Comparison of ENCODE assay signal across 8 mouse cellular contexts in genomic region chr4:149453656-149454055, GRCm38 (mm10). TPM values are rescaled to one million over a fixed set of nuclear protein-coding genes. Genes with fewer than 3 reads are reported as not detected.
DNase-seq lines count a peak whose midpoint lies in the region; ATAC-seq and TF ChIP-seq lines count a peak whose summit lies in the region.

No protein-coding gene starts in this region.

- CTCF ChIA-PET in Patski (lab: Charles Lee), result no interaction called here

- no peak for TF ChIP-seq POLR2A in lung, adult 2 months (IDR thresholded peaks at IDR 0.05; ENCODE audit: borderline replicate concordance, extremely low read depth, low read depth, low read length)

- in situ Hi-C loops in Patski (cut with MboI; ENCODE audit: low pct_unique_long_range_greater_than_20kb), result loop anchor here (5.0 kb wide), 1 partner anchor 94 kb away; no protein-coding TSS in a partner anchor

- H3K4me1 ChIP-seq in forebrain, embryonic 11.5 days (replicated peaks; ENCODE audit: control insufficient read depth, insufficient read depth, low read length), result no peaks in the 10 kb centered on the region
- no peaks in the 10 kb centered on the region for H3K4me1 ChIP-seq in forebrain, embryonic 15.5 days
- H3K4me1 ChIP-seq in lung, adult 2 months (ENCODE audit: control insufficient read depth, insufficient read depth, low read length), result no peaks in the 10 kb centered on the region

- no peaks in the 10 kb centered on the region for H3K9me3 ChIP-seq in forebrain, embryonic 11.5 days (ENCODE audit: control insufficient read depth, low read length)
- H3K9me3 ChIP-seq in forebrain, embryonic 15.5 days, result no peaks in the 10 kb centered on the region

- TF ChIP-seq CTCF in lung, adult 2 months (IDR thresholded peaks at IDR 0.05; ENCODE audit: insufficient read depth, low read length), result peak; percentile 46
- peak; percentile 64 for TF ChIP-seq CTCF in Patski (IDR thresholded peaks at IDR 0.05)

- POLR2A ChIA-PET in Patski (lab: Charles Lee), result no interaction called here

- H3K27me3 ChIP-seq in forebrain, embryonic 11.5 days (ENCODE audit: control insufficient read depth, insufficient read depth, low read length), result no peaks in the 10 kb centered on the region
- H3K27me3 ChIP-seq in forebrain, embryonic 15.5 days, result no peaks in the 10 kb centered on the region
- H3K27me3 ChIP-seq in Patski, result no peaks in the 10 kb centered on the region

- peak; percentile 62 for DNase-seq in forebrain, embryonic 11.5 days (ENCODE audit: low spot score)
- DNase-seq in lung, adult 2 months, result no peak
- DNase-seq in lung, adult 18-20 months, result no peak
- no peak for DNase-seq in Patski (ENCODE audit: low read depth, low spot score)
- DNase-seq in forelimb bud, embryonic 11.5 days (ENCODE audit: low read depth, low spot score), result peak; percentile 43
- DNase-seq in testis, postnatal 10 days (ENCODE audit: low spot score), result peak; percentile 65
- no peak for DNase-seq in left cerebral cortex, adult 11 months (ENCODE audit: low spot score)

- H3K4me3 ChIP-seq in forebrain, embryonic 11.5 days (ENCODE audit: low read depth, low read length), result no peak overlapping the region
- H3K4me3 ChIP-seq in forebrain, embryonic 15.5 days, result no peak overlapping the region
- H3K4me3 ChIP-seq in lung, adult 2 months (replicated peaks; ENCODE audit: extremely low read depth, low read depth, low read length), result no peak overlapping the region

- no peak overlapping the region for H3K9ac ChIP-seq in forebrain, embryonic 11.5 days (ENCODE audit: low read length)
- no peak overlapping the region for H3K9ac ChIP-seq in forebrain, embryonic 15.5 days (replicated peaks)

- H3K36me3 ChIP-seq in forebrain, embryonic 11.5 days (ENCODE audit: control insufficient read depth, insufficient read depth, low read length), result no peaks in the 10 kb centered on the region
- no peaks in the 10 kb centered on the region for H3K36me3 ChIP-seq in forebrain, embryonic 15.5 days

- H3K27ac ChIP-seq in forebrain, embryonic 11.5 days (ENCODE audit: low read depth, low read length), result no peak overlapping the region
- no peak overlapping the region for H3K27ac ChIP-seq in forebrain, embryonic 15.5 days (replicated peaks)

- no peak overlapping the region for H3K4me2 ChIP-seq in forebrain, embryonic 11.5 days (ENCODE audit: low read depth, low read length, severe bottlenecking)
- H3K4me2 ChIP-seq in forebrain, embryonic 15.5 days (replicated peaks), result no peak overlapping the region

- no peak for ATAC-seq in forebrain, embryonic 11.5 days (replicated peaks; ENCODE audit: low FRiP score)
- no peak for ATAC-seq in forebrain, embryonic 15.5 days (replicated peaks)
- no peak for ATAC-seq in Patski

- 85% methylated on average over 4 of the region's 4 CpGs for WGBS in forebrain, embryonic 11.5 days
- 87% methylated on average over 4 of the region's 4 CpGs for WGBS in forebrain, embryonic 15.5 days
- WGBS in lung, adult 2 months, result 77% methylated on average over 4 of the region's 4 CpGs

RNA-seq across cellular contexts. Expression of gene Rbp7, which starts 1.1 kb away (rescaled TPM):
- not detected in 2 replicates for polyA plus RNA-seq in forebrain, embryonic 11.5 days (2014; fragmentation: Nextera tagmentation; extraction: Ambion mirVana)
- not detected in 2 replicates for polyA plus RNA-seq in forebrain, embryonic 15.5 days (2015; fragmentation: Nextera tagmentation; extraction: Ambion mirVana)
- polyA plus RNA-seq in lung, adult 2 months (2012; rRNA removed), result 2.1 and 2.2 TPM in 2 replicates
- not detected for polyA plus RNA-seq in Patski (2021)

RNA-seq across cellular contexts. Expression of gene Tmem274, which starts 23.5 kb away (rescaled TPM):
- polyA plus RNA-seq in forebrain, embryonic 11.5 days (2014; fragmentation: Nextera tagmentation; extraction: Ambion mirVana), result 0.99 TPM in 1 of 2 replicates, not detected in the other
- 0.39 TPM in 1 of 2 replicates, not detected in the other for polyA plus RNA-seq in forebrain, embryonic 15.5 days (2015; fragmentation: Nextera tagmentation; extraction: Ambion mirVana)
- polyA plus RNA-seq in lung, adult 2 months (2012; rRNA removed), result not detected in 2 replicates
- not detected for polyA plus RNA-seq in Patski (2021)

RNA-seq across cellular contexts. Expression of gene Ube4b, which starts 27.1 kb away (rescaled TPM):
- polyA plus RNA-seq in forebrain, embryonic 11.5 days (2014; fragmentation: Nextera tagmentation; extraction: Ambion mirVana), result 67.0 and 70.6 TPM in 2 replicates
- polyA plus RNA-seq in forebrain, embryonic 15.5 days (2015; fragmentation: Nextera tagmentation; extraction: Ambion mirVana), result 58.0 and 58.4 TPM in 2 replicates
- 51.0 and 53.3 TPM in 2 replicates for polyA plus RNA-seq in lung, adult 2 months (2012; rRNA removed)
- 63.9 TPM for polyA plus RNA-seq in Patski (2021)

RNA-seq across cellular contexts. Expression of gene Nmnat1, which starts 31.3 kb away (rescaled TPM):
- polyA plus RNA-seq in forebrain, embryonic 11.5 days (2014; fragmentation: Nextera tagmentation; extraction: Ambion mirVana), result 17.3 and 19.5 TPM in 2 replicates
- 10.5 and 12.8 TPM in 2 replicates for polyA plus RNA-seq in forebrain, embryonic 15.5 days (2015; fragmentation: Nextera tagmentation; extraction: Ambion mirVana)
- 4.1 and 4.5 TPM in 2 replicates for polyA plus RNA-seq in lung, adult 2 months (2012; rRNA removed)
- 19.5 TPM for polyA plus RNA-seq in Patski (2021)

RNA-seq across cellular contexts. Expression of gene Lzic, which starts 31.4 kb away (rescaled TPM):
- polyA plus RNA-seq in forebrain, embryonic 11.5 days (2014; fragmentation: Nextera tagmentation; extraction: Ambion mirVana), result 55.6 and 57.6 TPM in 2 replicates
- polyA plus RNA-seq in forebrain, embryonic 15.5 days (2015; fragmentation: Nextera tagmentation; extraction: Ambion mirVana), result 47.9 and 51.0 TPM in 2 replicates
- 9.6 and 11.6 TPM in 2 replicates for polyA plus RNA-seq in lung, adult 2 months (2012; rRNA removed)
- polyA plus RNA-seq in Patski (2021), result 27.2 TPM

Comparison
In these comparisons a context has a peak if more than half of its experiments do, and no peak if none do; other contexts are left out.
1. DNase-seq: peak in forebrain, embryonic 11.5 days (single experiment), forelimb bud, embryonic 11.5 days (single experiment) and testis, postnatal 10 days (single experiment); none in lung, adult 2 months (single experiment), lung, adult 18-20 months (0 of 2), Patski (single experiment) and left cerebral cortex, adult 11 months (single experiment).